Mouse (Mus musculus) hindlimb bud, embryonic 11.5 days (tissue): ENCODE data around the gene Gm6040.

Experiments used
- DNase-seq: peaks from one replicate; pipeline ENCODE4 v3.0.0-alpha.2; 2012; ENCODE audit warnings: low read depth, low spot score; ENCODE audit errors: extremely low spot score

The Gm6040 gene

DNA sequence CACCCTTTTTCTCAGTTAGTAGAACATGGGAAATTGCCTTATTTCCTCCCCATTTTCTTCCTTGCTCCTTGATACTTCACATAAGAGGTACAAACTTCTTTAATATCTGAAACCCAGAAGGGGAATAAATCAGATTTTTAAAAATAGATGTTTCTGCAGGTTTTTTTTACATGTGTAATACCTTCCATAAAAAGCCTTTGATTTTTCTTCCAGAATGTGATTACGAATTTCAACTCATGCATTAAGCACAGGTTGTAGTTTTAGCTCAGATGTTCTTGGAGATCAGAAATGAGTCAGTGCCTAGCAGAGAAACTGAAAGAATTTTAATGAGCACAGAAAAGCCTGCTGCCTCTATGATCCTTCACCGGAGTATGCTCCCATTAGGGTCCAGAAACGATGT, at the start of gene Gm6040:
Gene Gm6040 (minus strand): TSS at position 101 of the 400 bp plus-strand sequence.
- no peak for DNase-seq

DNA sequence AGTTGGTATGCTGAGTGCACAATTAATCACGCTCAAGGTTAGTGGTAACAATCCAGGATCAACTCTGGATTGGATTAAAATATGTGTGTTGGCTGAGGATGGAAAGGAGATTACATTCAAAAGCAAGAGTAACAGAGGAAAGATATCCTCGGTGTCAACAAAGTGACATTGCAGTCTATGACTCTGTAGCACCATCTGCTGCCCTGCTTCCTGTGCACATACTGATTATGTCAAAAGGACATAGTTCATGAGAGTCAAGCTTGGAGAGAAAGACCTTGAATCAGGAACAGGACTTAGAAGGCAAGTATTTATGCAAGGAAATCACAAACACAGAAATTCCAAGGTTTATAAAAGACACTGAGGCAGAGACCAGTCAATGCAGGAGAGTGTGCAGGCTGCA, 42.7 kb upstream of the Gm6040 start:
- no peak for DNase-seq

DNA sequence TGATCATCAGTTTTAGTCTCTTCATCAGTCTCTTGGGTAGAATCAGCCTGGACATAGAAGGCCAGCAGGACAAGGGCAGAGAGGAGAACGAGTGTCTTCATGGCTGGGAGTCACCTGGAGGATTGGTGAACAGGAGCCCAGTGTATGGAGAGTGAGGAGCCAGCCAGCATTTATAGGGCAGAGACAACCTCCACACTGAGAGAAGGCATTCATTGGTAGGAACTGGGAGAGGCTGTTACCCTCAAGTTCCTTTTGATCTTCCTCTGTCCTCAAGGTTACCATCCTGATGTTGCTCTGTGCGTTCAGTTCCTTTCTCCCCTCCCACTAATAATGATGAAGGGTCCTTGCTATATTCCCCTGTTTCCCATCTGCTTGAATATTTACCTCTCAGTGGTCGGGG, 22.7 kb upstream of the Gm6040 start, which contains the start of gene AY761185:
Gene AY761185 (minus strand): TSS at position 101 of the 400 bp plus-strand sequence.
- no peak for DNase-seq

DNA sequence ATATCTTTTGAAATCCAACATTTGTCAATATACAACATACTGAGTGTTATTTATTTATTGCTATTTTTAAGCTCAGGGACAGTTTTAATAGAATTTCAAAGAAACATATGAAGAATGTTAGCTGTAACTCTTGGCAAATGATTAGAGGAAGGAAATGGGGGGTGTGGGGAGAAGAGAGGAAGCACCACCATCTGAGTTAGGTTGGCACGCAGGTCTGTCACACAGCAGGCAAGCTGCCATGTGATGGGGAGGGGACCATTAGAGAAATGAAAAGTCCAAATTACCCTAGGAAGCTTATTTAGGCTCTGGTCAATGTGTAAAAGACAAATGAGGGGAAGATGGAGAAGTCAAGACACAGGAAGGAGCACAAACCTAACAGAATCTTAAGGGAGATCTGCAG, 9.6 kb downstream of the Gm6040 start:
- DNase-seq = no peak

DNA sequence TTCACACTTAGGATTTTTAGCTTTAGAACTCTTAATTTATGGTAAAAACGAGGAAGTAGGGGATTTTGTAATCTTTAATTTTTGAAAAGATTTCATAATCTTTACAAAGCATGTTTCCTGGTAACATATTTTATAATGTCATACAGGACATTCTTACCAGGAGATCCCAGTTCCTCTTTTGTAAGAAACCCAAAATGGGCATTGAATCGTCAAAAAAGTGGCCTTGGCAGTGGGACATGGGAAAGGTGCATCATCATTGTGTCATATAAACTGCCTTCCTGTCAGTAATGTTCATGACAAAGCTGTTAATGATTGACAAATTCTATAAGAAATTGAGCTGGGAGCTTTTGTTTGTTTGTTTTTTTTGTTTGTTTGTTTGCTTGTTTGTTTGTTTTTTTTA, 13.6 kb downstream of the Gm6040 start:
- DNase-seq = no peak

DNA sequence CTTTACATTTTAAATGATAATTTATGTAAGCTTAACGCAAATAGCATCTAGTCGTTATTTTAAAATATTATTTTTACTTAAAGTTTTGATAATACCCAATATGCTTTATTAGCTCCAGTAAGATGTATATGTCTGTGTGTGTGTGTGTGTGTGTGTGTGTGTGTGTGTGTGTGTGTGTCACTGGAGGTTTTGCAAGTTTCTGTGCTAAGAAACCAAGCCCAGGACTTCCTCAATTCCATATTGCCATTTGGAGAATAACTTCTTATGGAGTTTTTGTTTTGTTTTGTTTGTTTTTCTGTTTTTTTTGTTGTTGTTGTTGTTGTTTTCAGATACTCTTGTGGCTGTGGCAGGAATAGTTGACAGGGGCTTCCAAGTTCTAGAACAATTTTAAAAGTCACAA, 14.8 kb downstream of the Gm6040 start:
- no peak for DNase-seq

DNA sequence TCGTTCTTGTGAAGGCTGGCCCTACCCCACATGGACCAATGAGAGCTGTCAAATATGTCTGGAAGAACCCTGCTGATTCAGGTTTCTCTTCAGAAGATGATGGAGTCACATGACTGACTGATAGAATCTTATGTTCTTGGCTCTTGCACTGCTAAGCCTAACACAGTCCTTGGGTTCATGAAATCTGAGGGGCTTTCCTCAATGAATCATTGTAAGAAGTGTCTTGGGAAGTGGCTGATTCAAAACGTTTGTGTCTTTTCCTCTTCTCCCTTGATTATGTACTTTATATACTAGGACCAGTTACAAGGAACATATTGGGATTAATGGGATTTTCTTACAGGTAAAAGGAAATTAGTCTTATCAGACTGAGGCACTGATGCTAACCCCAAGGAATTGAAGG, 19.3 kb downstream of the Gm6040 start, which contains the start of gene Gm15056:
Gene Gm15056 (minus strand): TSS at position 101 of the 400 bp plus-strand sequence.
- DNase-seq = no peak

DNA sequence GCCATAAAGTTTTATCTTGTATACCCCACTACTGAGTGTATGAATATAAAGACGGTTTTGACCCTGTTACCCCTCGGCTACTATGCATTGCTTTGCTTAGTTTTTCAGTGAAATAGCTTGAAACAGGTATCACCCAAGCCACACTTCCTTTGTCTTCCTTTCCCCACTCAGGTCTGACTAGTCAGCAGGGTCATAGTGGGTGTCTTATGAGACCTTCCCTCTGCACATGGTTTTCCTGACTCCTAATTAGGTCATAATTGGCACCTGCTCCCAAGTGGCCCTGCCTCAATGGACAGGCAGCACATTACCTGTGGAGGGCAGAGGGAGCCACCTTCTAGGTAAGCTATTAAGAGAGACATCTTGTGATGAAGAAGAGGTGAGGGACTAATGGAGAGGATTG, 29.5 kb downstream of the Gm6040 start, which contains the start of gene Defb33:
Gene Defb33 (plus strand): TSS at position 301 of the 400 bp plus-strand sequence.
- DNase-seq = no peak

DNA sequence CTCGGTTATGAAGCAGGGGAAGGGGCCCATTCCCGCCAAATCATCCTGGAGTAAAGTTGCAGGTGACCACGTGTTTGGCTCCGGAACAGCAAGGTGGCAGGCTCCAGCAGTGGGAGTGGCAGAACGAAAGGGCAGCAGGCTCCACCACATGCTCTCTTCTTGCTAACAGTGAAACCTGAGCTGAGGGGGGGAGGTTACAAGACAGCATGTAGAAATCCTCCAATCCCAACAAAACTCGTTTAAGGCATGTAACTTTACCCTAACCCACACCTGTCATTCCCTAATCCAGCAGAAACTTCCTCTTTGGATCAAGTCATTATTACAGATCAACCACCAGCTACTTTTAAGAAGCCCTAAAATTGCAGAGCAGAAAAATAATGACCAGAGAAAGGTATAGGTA, 47.3 kb downstream of the Gm6040 start:
- peak; percentile 6 for DNase-seq
